Mouse (Mus musculus) embryonic facial prominence, embryonic 14.5 days (tissue): ENCODE results near the gene St6galnac4. TPM values are rescaled to one million over a fixed set of nuclear protein-coding genes. Genes with fewer than 3 reads are reported as not detected.

ENCODE experiments used
- ATAC-seq: fragments of 200-750 bp; cut with Nextera tagmentation; 2 replicates; pipeline ENCODE4 v1.8.0; 2017; ENCODE audit warnings: low read depth, moderate number of reproducible peaks, moderate TSS enrichment
- DNase-seq: peaks from one replicate; pipeline ENCODE4 v3.0.0-alpha.2; 2015; ENCODE audit warnings: low spot score
- H3K27ac ChIP-seq: fragments of 300-500 bp; sonication (generic); replicated peaks from 2 replicates; pipeline ENCODE4 v1.5.1; 2014; ENCODE audit warnings: low read depth, mild to moderate bottlenecking, low read length, moderate library complexity
- H3K27me3 ChIP-seq: fragments of 300-500 bp; sonication (generic); replicated peaks from 2 replicates; pipeline ENCODE4 v1.6.1; 2014; ENCODE audit warnings: low read length; ENCODE audit not compliant: control insufficient read depth, insufficient read depth
- H3K36me3 ChIP-seq: fragments of 300-500 bp; sonication (generic); 2 replicates; pipeline ENCODE4 v1.6.1; 2014; ENCODE audit warnings: low read length, mixed read lengths; ENCODE audit not compliant: control insufficient read depth, insufficient read depth
- H3K4me1 ChIP-seq: fragments of 300-500 bp; sonication (generic); 2 replicates; pipeline ENCODE4 v1.6.1; 2014; ENCODE audit warnings: antibody characterized with exemption, low read length; ENCODE audit not compliant: control insufficient read depth, insufficient read depth
- H3K4me2 ChIP-seq: fragments of 300-500 bp; sonication (generic); 2 replicates; pipeline ENCODE4 v1.6.1; 2014; ENCODE audit warnings: low read depth, mild to moderate bottlenecking, low read length, moderate library complexity, mixed read lengths
- H3K4me3 ChIP-seq: fragments of 300-500 bp; sonication (generic); 2 replicates; pipeline ENCODE4 v1.5.1; 2014; ENCODE audit warnings: low read depth, mild to moderate bottlenecking, low read length
- H3K9ac ChIP-seq: fragments of 300-500 bp; sonication (generic); 2 replicates; pipeline ENCODE4 v1.6.1; 2014; ENCODE audit warnings: low read depth, mild to moderate bottlenecking, low read length, moderate library complexity, mixed read lengths
- H3K9me3 ChIP-seq: fragments of 300-500 bp; sonication (generic); 2 replicates; pipeline ENCODE4 v1.6.1; 2016; ENCODE audit warnings: low read length; ENCODE audit not compliant: control insufficient read depth
- WGBS: fragments of 180-500 bp; shearing (Covaris S2); extraction: QIAGEN DNeasy Blood & Tissue Kit; methylation state at CpG from one replicate; pipeline ENCODE4 v1.1.7; 2014; 5-methylcytosine and 5-hydroxymethylcytosine counted together
- polyA plus RNA-seq: library from polyadenylated mRNA; unstranded; fragments of >200 nt; fragmentation: Nextera tagmentation; extraction: Ambion mirVana; gene quantifications from 2 replicates; pipeline ENCODE4 v1.2.1, GENCODE M21; 2014

The St6galnac4 gene
- polyA plus RNA-seq, 1 experiment from 2014 or later = 41.0 TPM

DNA sequence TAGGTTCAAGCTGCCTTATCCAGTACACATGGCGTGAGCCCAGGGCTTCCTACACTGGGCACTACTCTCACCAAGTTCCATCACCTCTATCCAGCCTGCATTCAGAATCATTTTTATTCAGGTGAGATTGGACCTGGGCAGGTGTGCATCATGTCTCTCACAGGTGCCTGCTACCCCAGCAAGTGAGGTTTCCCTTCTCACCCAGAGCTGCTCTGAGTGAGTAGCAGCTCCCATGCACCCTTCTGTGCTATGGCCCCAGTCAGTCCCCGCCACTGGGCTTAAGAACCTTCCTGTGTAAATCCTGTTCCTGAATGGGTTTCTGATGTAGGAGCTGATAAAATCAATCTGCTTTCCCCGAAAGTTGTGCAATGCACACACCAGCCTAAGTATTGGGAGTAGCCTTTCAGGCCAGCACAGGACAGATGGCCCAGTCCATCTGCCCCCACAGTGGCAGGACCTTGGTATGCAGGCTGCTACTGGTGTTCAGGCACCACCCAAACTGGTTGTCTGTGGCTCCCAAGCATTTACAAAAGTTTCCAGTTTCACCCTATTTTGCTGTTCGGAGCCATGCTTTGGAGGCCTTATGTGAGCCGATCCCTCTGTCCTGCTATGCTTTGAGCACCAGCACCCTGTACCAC lies 37.3 kb downstream of the St6galnac4 start:
- Histone ChIP-seq H3K27me3 (no peaks in the 10 kb centered on the region), H3K27ac (peak overlapping the region; percentile 6; the same call in 1 of the 2 replicates), H3K9ac (no peak overlapping the region), H3K36me3 (peaks cover 1% of the 10 kb centered on the region; the same call in 1 of the 2 replicates), H3K4me3 (no peak overlapping the region), H3K4me1 (peaks cover 36% of the 10 kb centered on the region), H3K4me2 (no peak overlapping the region), H3K9me3 (no peaks in the 10 kb centered on the region)
- ATAC-seq (no peak), DNase-seq (no peak)
- WGBS = 75% methylated on average over 5 of the region's 5 CpGs

DNA sequence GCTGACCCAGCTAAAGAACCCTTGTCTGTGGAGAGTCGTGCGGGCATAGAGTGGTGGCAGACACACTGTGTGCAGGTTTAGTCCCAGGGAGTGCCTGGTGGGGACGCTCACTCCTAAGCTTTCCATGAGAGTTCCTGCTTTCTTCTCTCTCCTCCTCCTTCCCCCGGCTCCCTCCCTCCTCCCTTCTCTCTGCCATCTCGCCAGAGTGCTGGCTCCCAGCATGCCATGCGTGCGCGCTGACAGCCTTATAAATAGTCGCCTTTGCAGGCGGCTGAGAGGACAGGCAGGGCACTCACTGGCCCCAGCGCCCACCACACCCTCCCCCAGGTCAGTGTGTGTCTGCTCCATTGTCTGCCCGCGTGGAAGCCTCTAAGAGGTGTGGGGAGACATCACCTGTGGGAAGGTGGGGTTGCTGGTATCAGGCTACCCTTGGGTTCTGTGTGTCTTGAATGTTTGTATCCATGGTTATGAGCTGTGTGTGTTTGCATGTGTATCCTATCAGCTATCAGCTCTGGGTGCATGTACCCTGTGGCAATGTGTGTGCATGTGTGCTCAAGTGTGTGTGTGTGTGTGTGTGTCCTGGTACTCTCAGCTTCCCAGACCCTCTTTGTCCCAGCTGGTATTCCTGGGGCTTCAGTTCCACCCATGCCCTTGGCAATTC lies 38.4 kb downstream of the St6galnac4 start:
- peak overlapping the region; percentile 74 for H3K27ac ChIP-seq
- peak overlapping the region; percentile 53 for H3K4me2 ChIP-seq
- H3K4me3 ChIP-seq = peak overlapping the region; percentile 25
- peak; percentile 24; the same call in 1 of the 2 replicates for ATAC-seq
- H3K4me1 ChIP-seq = peaks cover 29% of the 10 kb centered on the region
- WGBS = 5% methylated on average over 13 of the region's 13 CpGs
- H3K9me3 ChIP-seq = no peaks in the 10 kb centered on the region
- H3K36me3 ChIP-seq = no peaks in the 10 kb centered on the region
- peak overlapping the region; percentile 54 for H3K9ac ChIP-seq
- no peaks in the 10 kb centered on the region for H3K27me3 ChIP-seq
- peak; percentile 81 for DNase-seq

DNA sequence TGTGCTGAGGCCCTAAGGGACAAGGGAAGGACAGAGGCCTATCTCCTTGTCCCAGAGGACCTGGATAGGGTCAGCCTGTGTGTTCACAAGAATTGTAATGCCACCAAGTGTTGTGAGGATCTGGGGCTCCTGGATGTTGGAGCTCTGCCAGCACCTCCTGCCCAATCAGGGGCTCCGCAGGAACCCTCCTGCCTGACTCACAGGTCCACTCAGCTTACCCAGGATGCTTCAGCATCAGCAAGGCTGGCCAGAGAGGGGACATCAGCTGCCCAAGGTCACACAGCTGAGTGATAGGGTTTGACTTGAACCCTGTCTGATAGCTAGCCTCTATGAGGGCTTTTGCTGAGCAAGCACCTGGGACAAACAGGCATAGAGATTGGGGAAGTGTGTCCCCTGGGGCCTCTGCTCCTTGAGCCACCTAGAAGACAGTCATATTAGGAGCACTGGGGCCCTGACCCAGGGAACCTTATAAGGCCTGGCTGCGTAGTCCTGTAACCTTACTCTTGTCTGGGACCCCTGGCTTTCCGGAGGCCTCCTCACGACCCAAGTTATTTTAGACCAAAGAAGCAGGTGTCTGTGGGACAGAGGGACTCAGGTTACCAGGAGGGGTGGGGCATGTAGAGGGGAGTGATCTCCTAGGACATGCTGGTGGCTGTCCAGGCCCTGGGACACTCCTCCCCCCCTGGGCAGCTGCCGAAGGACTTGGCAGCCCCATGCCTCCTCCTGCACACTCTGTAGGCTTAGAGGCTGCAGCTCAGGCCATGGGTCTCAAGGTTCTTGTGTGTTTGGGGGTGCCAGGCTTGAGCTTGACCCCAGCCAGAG lies 39.2 kb downstream of the St6galnac4 start:
- Histone ChIP-seq H3K27me3 (no peaks in the 10 kb centered on the region), H3K27ac (peak overlapping the region; percentile 74), H3K4me3 (peak overlapping the region; percentile 25; the same call in 1 of the 2 replicates), H3K9me3 (no peaks in the 10 kb centered on the region), H3K4me2 (peak overlapping the region; percentile 53), H3K9ac (peak overlapping the region; percentile 54), H3K36me3 (no peaks in the 10 kb centered on the region), H3K4me1 (peaks cover 21% of the 10 kb centered on the region)
- ATAC-seq (peak; percentile 31; the same call in 1 of the 2 replicates), DNase-seq (peak; percentile 66)
- 38% methylated on average over 5 of the region's 5 CpGs for WGBS

DNA sequence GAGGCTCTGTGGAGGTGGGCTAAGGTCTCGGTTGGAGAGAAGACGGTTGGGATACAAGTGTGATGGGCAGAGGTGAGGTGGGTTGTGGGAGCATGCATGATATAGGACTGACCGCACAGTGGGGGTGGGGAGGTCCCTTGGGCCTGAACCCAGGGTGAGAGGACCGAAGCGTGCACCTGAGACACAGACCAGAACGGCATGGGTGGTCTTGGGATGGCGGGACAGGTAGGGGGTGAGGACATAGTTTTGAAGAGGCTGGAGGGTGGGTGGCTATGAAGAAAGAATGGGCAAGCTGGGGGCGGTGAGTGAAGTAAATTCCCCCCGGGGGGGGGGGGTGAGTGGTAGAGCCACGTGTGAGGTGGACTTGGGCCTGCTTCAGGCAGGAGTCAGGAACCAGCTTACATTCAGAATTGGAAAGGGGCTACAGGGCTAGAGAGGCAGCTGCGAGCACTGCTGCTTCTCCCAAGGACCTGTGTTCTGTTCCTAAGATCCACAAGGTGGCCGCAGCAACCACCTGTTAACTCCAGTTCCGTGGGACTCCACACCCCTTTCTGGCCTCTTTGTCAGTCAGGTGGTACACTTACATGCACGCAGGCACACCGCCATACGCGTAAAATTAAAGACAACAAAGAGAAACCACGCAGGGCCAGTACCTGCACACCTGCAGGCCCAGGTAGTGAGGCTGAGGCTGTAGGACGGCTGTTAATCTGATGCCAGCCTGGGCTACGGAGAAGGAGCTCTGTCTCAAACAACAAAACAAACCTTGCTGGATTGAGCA lies 40.6 kb downstream of the St6galnac4 start:
- H3K4me3 ChIP-seq = no peak overlapping the region
- H3K4me1 ChIP-seq = peaks cover 16% of the 10 kb centered on the region
- DNase-seq (no peak), ATAC-seq (no peak)
- 65% methylated on average over 19 of the region's 20 CpGs for WGBS
- H3K4me2 ChIP-seq = no peak overlapping the region
- no peak overlapping the region for H3K9ac ChIP-seq
- no peaks in the 10 kb centered on the region for H3K36me3 ChIP-seq
- no peaks in the 10 kb centered on the region for H3K9me3 ChIP-seq
- H3K27me3 ChIP-seq = no peaks in the 10 kb centered on the region
- no peak overlapping the region for H3K27ac ChIP-seq

DNA sequence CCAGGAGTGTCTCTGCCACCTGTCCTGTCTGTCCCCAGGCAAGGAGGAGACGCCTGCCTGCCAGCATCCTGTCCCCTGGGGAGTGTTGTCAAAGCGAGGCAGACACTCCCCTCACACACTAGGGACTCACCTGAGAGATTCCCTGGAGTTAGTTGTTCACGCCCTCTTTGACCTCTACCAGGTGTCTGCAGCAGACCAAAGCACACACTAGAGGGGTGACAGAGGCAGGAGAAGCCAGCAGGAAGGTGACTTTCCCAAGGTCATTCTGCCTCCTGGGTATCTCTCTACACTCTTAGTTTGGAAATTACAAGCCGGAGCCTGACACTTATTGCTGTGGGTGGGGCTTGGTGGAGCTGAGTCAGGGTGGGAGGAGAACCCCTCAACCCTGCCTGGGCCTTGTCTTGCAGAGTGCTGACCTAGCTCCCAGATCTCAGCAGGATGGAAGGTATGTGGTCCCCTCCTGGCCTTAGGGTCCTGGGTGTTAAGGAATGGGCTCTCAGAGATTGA lies 41.2 kb downstream of the St6galnac4 start:
- no peak overlapping the region for H3K4me3 ChIP-seq
- 57% methylated on average over 4 of the region's 4 CpGs for WGBS
- no peak overlapping the region for H3K9ac ChIP-seq
- peak overlapping the region; percentile 48; the same call in 1 of the 2 replicates for H3K27ac ChIP-seq
- H3K36me3 ChIP-seq = no peaks in the 10 kb centered on the region
- peaks cover 16% of the 10 kb centered on the region for H3K4me1 ChIP-seq
- DNase-seq = no peak
- peak overlapping the region; percentile 7; the same call in 1 of the 2 replicates for H3K4me2 ChIP-seq
- H3K27me3 ChIP-seq = no peaks in the 10 kb centered on the region
- H3K9me3 ChIP-seq = no peaks in the 10 kb centered on the region
- no peak for ATAC-seq

DNA sequence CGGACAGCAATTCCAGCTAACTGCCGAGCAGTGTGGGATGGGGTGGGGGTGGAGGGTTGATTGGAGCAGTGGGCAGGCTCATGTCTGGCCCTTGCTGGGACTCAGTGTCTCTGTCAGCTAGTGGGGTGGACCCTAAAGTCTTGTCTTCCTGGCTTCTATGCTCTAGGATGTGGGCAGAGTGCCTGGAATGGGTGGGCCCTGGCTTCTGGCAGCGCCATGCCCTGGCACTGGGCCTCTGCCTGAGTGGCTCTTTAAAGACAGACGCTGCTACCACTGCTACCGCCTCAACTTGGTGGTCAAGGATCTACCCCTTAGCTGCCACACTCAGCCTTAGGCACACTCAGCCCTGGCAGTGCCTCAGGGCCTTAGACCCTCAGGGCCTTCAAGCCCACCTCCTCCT lies 41.8 kb downstream of the St6galnac4 start:
- DNase-seq = peak; percentile 74
- Histone ChIP-seq H3K4me3 (no peak overlapping the region), H3K9me3 (no peaks in the 10 kb centered on the region), H3K27ac (peak overlapping the region; percentile 48; the same call in 1 of the 2 replicates), H3K36me3 (no peaks in the 10 kb centered on the region), H3K4me1 (peaks cover 16% of the 10 kb centered on the region), H3K9ac (0 out of 2 replicates have a peak overlapping the region, but pooled peaks have one; percentile 12), H3K27me3 (no peaks in the 10 kb centered on the region), H3K4me2 (peak overlapping the region; percentile 23; the same call in 1 of the 2 replicates)
- peak; percentile 10; the same call in 1 of the 2 replicates for ATAC-seq
- 23% methylated on average over 5 of the region's 5 CpGs for WGBS

DNA sequence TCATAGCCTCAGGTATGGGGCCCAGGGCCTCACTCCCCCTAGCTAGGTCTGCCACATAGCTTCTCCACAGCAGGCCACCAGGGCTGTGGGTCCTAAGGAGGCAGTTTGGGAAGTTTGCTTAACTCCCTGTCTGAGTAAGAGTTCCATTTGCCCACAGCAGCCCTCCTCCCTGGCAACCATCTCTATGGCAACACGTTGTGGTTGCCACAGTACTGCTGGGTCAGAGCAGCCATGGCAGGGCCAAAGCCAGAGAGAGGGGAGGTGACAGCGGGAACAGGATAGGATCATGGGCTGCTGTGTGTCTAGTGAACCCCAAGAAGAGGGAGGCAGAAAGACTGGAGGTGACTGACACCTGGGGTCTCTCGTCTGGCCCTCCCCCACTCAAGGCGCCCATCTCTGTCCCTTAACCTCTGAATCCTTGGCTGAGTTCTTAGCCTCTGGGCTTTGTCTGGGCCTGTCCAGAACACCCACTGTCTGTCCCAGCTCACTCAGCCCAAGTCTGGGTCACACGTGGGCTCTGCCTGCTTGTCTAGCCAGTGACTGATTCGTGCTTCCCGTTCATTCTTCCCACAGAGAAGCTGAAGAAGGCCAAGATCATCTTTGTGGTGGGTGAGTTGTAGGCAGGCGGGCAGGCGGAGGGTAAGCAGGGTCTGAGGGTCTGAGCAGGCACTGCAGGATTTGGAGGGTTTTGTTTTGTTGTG lies 42.5 kb downstream of the St6galnac4 start:
- H3K4me2 ChIP-seq = peak overlapping the region; percentile 23; the same call in 1 of the 2 replicates

More for the DNA sequence above, 42.5 kb downstream of the St6galnac4 start:
- no peaks in the 10 kb centered on the region for H3K9me3 ChIP-seq
- H3K27ac ChIP-seq = peak overlapping the region; percentile 48; the same call in 1 of the 2 replicates
- no peaks in the 10 kb centered on the region for H3K36me3 ChIP-seq
- H3K4me3 ChIP-seq = no peak overlapping the region
- 41% methylated on average over 9 of the region's 9 CpGs for WGBS
- ATAC-seq = peak; percentile 34; the same call in 1 of the 2 replicates
- peaks cover 16% of the 10 kb centered on the region for H3K4me1 ChIP-seq
- DNase-seq = peak; percentile 85
- 0 out of 2 replicates have a peak overlapping the region, but pooled peaks have one; percentile 12 for H3K9ac ChIP-seq
- H3K27me3 ChIP-seq = no peaks in the 10 kb centered on the region
